Mouse (Mus musculus): ENCODE measurements around the gene Stk11ip. TPM values are rescaled to one million over a fixed set of nuclear protein-coding genes. Genes with fewer than 3 reads are reported as not detected.

Stk11ip gene
- polyA plus RNA-seq, 1 experiment from 2014 or later = 25.5 TPM

- Histone ChIP-seq H3K9ac (no peak overlapping the region), H3K4me2 (replicated peaks) (no peak overlapping the region), H3K27ac (no peak overlapping the region), H3K36me3 (peaks cover 20% of the 10 kb centered on the region), H3K27me3 (no peaks in the 10 kb centered on the region), H3K4me3 (no peak overlapping the region), H3K9me3 (peaks cover 7% of the 10 kb centered on the region; the same call in 1 of the 2 replicates), H3K4me1 (peaks cover 14% of the 10 kb centered on the region)
- WGBS = 78% methylated on average over 1 of the region's 1 CpGs
- no peak for ATAC-seq (ENCODE audit: low FRiP score, low read depth)
These were observed 40.5 kb downstream of the Stk11ip start for GRCm38 (mm10) chr1:75561898-75562238.

GRCm38 (mm10) chr1:75564102-75564501 is 42.8 kb downstream of the Stk11ip start:
- WGBS = 88% methylated on average over 2 of the region's 2 CpGs
- no peaks in the 10 kb centered on the region for H3K36me3 ChIP-seq
- H3K27ac ChIP-seq = no peak overlapping the region
- no peak overlapping the region for H3K4me3 ChIP-seq
- H3K4me2 ChIP-seq (replicated peaks) = no peak overlapping the region
- H3K9ac ChIP-seq = no peak overlapping the region
- peaks cover 9% of the 10 kb centered on the region for H3K4me1 ChIP-seq
- peaks cover 7% of the 10 kb centered on the region; the same call in 1 of the 2 replicates for H3K9me3 ChIP-seq
- ATAC-seq (ENCODE audit: low FRiP score, low read depth) = no peak
- no peaks in the 10 kb centered on the region for H3K27me3 ChIP-seq

DNA sequence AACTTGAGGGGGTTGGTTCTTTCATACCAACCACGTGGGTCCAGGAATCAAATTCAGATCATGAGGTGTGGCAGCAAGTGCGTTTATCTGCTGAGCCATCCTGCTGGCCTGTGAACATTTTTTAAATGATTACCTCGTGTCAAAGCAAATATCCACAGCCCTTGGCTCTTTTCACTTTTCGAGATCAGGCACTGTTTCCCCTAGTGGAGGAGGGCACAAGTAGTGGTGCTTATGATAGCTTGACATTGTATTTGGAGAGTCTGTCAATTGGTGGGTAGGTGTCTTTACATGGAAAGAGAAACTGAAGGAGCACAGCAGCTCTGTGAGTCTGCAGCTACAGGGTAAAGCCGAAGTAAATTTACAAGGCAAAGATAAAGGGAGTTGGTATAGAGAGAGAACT is 43.6 kb downstream of the Stk11ip start:
- H3K9me3 ChIP-seq = peaks cover 7% of the 10 kb centered on the region; the same call in 1 of the 2 replicates
- peaks cover 3% of the 10 kb centered on the region; the same call in 1 of the 2 replicates for H3K4me1 ChIP-seq
- no peaks in the 10 kb centered on the region for H3K27me3 ChIP-seq
- H3K4me3 ChIP-seq = no peak overlapping the region
- no peak overlapping the region for H3K4me2 ChIP-seq (replicated peaks)
- H3K9ac ChIP-seq = no peak overlapping the region
- ATAC-seq (ENCODE audit: low FRiP score, low read depth) = no peak
- WGBS = 66% methylated on average over 5 of the region's 5 CpGs
- H3K27ac ChIP-seq = no peak overlapping the region
- H3K36me3 ChIP-seq = no peaks in the 10 kb centered on the region

- Histone ChIP-seq H3K4me2 (replicated peaks) (no peak overlapping the region), H3K27me3 (no peaks in the 10 kb centered on the region), H3K4me1 (no peaks in the 10 kb centered on the region), H3K36me3 (no peaks in the 10 kb centered on the region), H3K9me3 (peaks cover 7% of the 10 kb centered on the region; the same call in 1 of the 2 replicates), H3K4me3 (no peak overlapping the region), H3K9ac (no peak overlapping the region), H3K27ac (no peak overlapping the region)
- ATAC-seq (ENCODE audit: low FRiP score, low read depth) = no peak
- 65% methylated on average over 9 of the region's 9 CpGs for WGBS
These were observed 44.3 kb downstream of the Stk11ip start for GRCm38 (mm10) chr1:75565616-75566015.

DNA sequence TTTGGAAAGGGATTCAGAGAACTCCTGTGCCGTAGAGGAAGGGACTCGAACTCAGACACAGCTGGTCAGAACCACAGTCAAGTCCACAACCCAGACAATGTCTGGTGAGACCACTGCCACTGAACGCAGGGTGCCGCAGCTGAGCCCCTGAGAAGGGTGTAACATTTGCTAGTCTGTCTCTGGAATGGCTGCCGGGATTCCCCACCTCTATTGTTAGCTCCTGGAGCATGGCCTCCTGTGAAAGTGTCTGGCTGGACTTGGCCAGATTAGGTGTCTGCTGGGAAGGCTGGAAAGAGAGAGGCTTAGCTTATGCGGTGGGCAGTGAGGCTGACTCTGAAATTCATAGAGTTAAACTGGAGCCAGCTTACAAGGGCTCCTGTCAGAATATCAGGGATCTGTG is 49.1 kb downstream of the Stk11ip start:
- Histone ChIP-seq H3K27ac (no peak overlapping the region), H3K36me3 (no peaks in the 10 kb centered on the region), H3K4me1 (no peaks in the 10 kb centered on the region), H3K4me2 (replicated peaks) (no peak overlapping the region), H3K4me3 (no peak overlapping the region), H3K9me3 (no peaks in the 10 kb centered on the region), H3K27me3 (no peaks in the 10 kb centered on the region), H3K9ac (no peak overlapping the region)
- 71% methylated on average over 6 of the region's 6 CpGs for WGBS
- ATAC-seq (ENCODE audit: low FRiP score, low read depth) = no peak

GRCm38 (mm10) chr1:75572776-75573175 is 51.4 kb downstream of the Stk11ip start:
- no peak for ATAC-seq (ENCODE audit: low FRiP score, low read depth)
- no peak overlapping the region for H3K9ac ChIP-seq
- no peak overlapping the region for H3K27ac ChIP-seq
- H3K4me1 ChIP-seq = no peaks in the 10 kb centered on the region
- 75% methylated on average over 6 of the region's 6 CpGs for WGBS
- H3K27me3 ChIP-seq = no peaks in the 10 kb centered on the region
- no peaks in the 10 kb centered on the region for H3K36me3 ChIP-seq
- no peak overlapping the region for H3K4me2 ChIP-seq (replicated peaks)
- H3K9me3 ChIP-seq = no peaks in the 10 kb centered on the region
- no peak overlapping the region for H3K4me3 ChIP-seq

GRCm38 (mm10) chr1:75573715-75574114 is 52.4 kb downstream of the Stk11ip start:
- Histone ChIP-seq H3K4me2 (replicated peaks) (no peak overlapping the region), H3K9ac (no peak overlapping the region), H3K9me3 (no peaks in the 10 kb centered on the region), H3K27me3 (no peaks in the 10 kb centered on the region), H3K4me1 (no peaks in the 10 kb centered on the region), H3K36me3 (no peaks in the 10 kb centered on the region), H3K27ac (no peak overlapping the region), H3K4me3 (no peak overlapping the region)
- WGBS = 94% methylated on average over 7 of the region's 7 CpGs
- no peak for ATAC-seq (ENCODE audit: low FRiP score, low read depth)

DNA sequence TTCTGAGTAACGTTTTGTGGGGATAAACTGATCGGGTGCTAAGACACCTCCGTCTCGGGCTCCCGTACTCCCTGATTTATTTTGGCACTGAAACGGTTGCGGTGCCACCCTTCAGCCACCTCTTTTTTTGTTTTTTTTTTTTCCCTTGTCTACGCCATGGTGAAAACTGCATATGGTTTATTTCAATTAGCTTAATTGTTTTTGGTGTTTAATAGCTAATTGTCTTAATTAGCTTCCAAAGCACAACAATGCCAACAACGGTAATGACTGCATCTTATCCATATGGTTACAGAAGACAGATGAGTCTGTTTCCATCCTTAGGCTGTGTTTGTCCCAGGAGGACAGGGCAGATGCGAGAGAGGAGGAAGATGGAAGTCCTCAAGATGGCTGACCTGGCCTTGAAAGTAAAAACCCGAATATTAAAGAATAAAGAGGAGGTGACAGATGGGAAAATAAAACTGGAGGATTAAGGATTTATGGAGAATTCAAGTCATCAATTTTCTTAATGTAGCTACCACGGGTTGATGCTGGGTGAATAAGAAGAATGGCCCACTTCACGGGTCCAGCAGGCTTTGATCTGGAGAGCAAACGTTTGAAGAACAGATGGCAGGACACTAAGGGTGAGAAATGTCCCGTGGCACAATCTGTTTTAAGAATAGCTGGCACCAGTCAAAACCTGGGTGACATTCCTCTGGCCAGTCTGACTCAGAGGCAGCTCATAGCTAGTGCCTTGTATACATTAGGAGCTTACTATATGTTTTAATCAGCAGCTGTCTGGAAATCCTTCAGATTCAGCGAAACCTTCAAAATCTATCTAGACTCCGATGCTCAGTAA is 53.4 kb downstream of the Stk11ip start:
- Histone ChIP-seq H3K27me3 (no peaks in the 10 kb centered on the region), H3K9ac (no peak overlapping the region), H3K9me3 (no peaks in the 10 kb centered on the region), H3K27ac (no peak overlapping the region), H3K4me3 (no peak overlapping the region), H3K4me1 (no peaks in the 10 kb centered on the region), H3K4me2 (replicated peaks) (no peak overlapping the region), H3K36me3 (no peaks in the 10 kb centered on the region)
- ATAC-seq (ENCODE audit: low FRiP score, low read depth) = no peak
- 66% methylated on average over 17 of the region's 17 CpGs for WGBS

- H3K27me3 ChIP-seq = no peaks in the 10 kb centered on the region
- H3K27ac ChIP-seq = peak overlapping the region; percentile 17; the same call in 1 of the 2 replicates
- no peak for ATAC-seq (ENCODE audit: low FRiP score, low read depth)
- H3K4me2 ChIP-seq (replicated peaks) = 0 out of 2 replicates have a peak overlapping the region, but pooled peaks have one; percentile 4
- peaks cover 22% of the 10 kb centered on the region for H3K4me1 ChIP-seq
- H3K9me3 ChIP-seq = no peaks in the 10 kb centered on the region
- H3K9ac ChIP-seq = no peak overlapping the region
- H3K4me3 ChIP-seq = no peak overlapping the region
- H3K36me3 ChIP-seq = no peaks in the 10 kb centered on the region
- 37% methylated on average over 7 of the region's 7 CpGs for WGBS
These were observed 60.8 kb downstream of the Stk11ip start for GRCm38 (mm10) chr1:75581936-75582624.

DNA sequence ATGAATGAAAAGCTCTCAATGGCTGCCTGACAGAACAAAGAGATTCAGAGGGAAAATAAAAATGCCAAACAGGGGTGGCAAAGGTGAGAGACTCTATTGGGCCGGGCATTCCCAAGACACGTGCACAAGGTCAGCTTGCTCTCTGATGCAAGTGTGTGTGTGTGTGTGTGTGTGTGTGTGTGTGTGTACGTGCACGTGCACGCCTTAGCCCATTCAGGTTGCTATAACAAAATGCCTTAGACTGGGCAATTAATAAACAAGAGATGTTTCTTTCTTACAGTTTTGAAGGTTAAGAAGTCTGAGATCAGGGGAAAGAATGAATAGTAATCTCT is 61.3 kb downstream of the Stk11ip start:
- H3K27ac ChIP-seq = peak overlapping the region; percentile 17; the same call in 1 of the 2 replicates
- no peaks in the 10 kb centered on the region for H3K27me3 ChIP-seq
- H3K36me3 ChIP-seq = no peaks in the 10 kb centered on the region
- H3K4me1 ChIP-seq = peaks cover 22% of the 10 kb centered on the region
- WGBS = 75% methylated on average over 5 of the region's 5 CpGs
- ATAC-seq (ENCODE audit: low FRiP score, low read depth) = no peak
- no peaks in the 10 kb centered on the region for H3K9me3 ChIP-seq
- no peak overlapping the region for H3K9ac ChIP-seq
- no peak overlapping the region for H3K4me3 ChIP-seq
- no peak overlapping the region for H3K4me2 ChIP-seq (replicated peaks)

GRCm38 (mm10) chr1:75583034-75583433 is 61.7 kb downstream of the Stk11ip start:
- H3K9ac ChIP-seq = no peak overlapping the region
- no peaks in the 10 kb centered on the region for H3K36me3 ChIP-seq
- no peak for ATAC-seq (ENCODE audit: low FRiP score, low read depth)
- WGBS = 78% methylated on average over 10 of the region's 10 CpGs
- no peak overlapping the region for H3K27ac ChIP-seq
- H3K9me3 ChIP-seq = no peaks in the 10 kb centered on the region
- no peaks in the 10 kb centered on the region for H3K27me3 ChIP-seq
- peaks cover 26% of the 10 kb centered on the region for H3K4me1 ChIP-seq
- H3K4me2 ChIP-seq (replicated peaks) = no peak overlapping the region
- no peak overlapping the region for H3K4me3 ChIP-seq

DNA sequence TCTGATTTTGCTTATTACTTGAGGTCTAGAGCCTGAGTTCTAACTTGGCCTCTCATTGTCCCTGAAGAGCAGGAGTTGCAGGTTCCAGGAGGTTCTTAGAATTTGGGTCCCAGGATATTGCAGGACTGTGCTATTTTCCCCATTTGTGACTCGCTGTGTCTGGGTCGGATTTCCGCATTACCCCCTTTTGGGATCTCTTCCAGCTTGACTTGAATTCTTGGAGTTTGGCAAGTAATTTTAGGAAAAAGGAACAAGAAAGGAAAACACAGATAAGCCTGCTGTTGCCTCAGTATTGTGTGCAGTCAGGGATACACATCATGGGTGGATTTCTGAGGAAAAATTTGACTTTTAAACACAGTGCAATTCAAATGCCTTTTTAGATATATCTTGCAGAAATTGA is 65.5 kb downstream of the Stk11ip start:
- no peak for ATAC-seq (ENCODE audit: low FRiP score, low read depth)
- 85% methylated on average over 3 of the region's 3 CpGs for WGBS

More for the DNA sequence above, 65.5 kb downstream of the Stk11ip start:
- Histone ChIP-seq H3K4me3 (no peak overlapping the region), H3K9me3 (no peaks in the 10 kb centered on the region), H3K4me1 (peaks cover 24% of the 10 kb centered on the region), H3K36me3 (no peaks in the 10 kb centered on the region), H3K27me3 (no peaks in the 10 kb centered on the region), H3K9ac (no peak overlapping the region), H3K27ac (no peak overlapping the region), H3K4me2 (replicated peaks) (no peak overlapping the region)
